Mouse (Mus musculus) testis, postnatal 10 days (tissue): Measurements from ENCODE around the gene B4gat1.
A peak's percentile ranks its signal among the peaks of the same experiment; 100 is the strongest.

Source experiments
- DNase-seq: peaks from one replicate; pipeline ENCODE4 v3.0.0; 2021; ENCODE audit warnings: low spot score

B4gat1 gene

GRCm38 (mm10) chr19:5060365-5061330, 22.0 kb downstream of the B4gat1 start:
- DNase-seq: peak; percentile 63

GRCm38 (mm10) chr19:5062041-5062440, 23.4 kb downstream of the B4gat1 start:
- DNase-seq: no peak

GRCm38 (mm10) chr19:5062446-5062845, 23.8 kb downstream of the B4gat1 start:
- DNase-seq: peak; percentile 67

- peak; percentile 67 for DNase-seq
Observed at GRCm38 (mm10) chr19:5065104-5065503, 26.5 kb downstream of the B4gat1 start.

GRCm38 (mm10) chr19:5067040-5067799, 28.6 kb downstream of the B4gat1 start:
- peak; percentile 46 for DNase-seq

- peak; percentile 86 for DNase-seq
Observed at GRCm38 (mm10) chr19:5067867-5068569, 29.4 kb downstream of the B4gat1 start, which contains the start of gene Cd248. Gene Cd248, plus strand, starts transcription at chr19:5068078.

GRCm38 (mm10) chr19:5068570-5069234, 30.1 kb downstream of the B4gat1 start:
- DNase-seq: peak; percentile 69

- DNase-seq: no peak
Observed at GRCm38 (mm10) chr19:5069486-5069885, 30.9 kb downstream of the B4gat1 start.

GRCm38 (mm10) chr19:5069978-5070377, 31.4 kb downstream of the B4gat1 start:
- DNase-seq: no peak

- DNase-seq: no peak
Observed at GRCm38 (mm10) chr19:5071077-5071476, 32.5 kb downstream of the B4gat1 start.

GRCm38 (mm10) chr19:5071545-5072369, 33.1 kb downstream of the B4gat1 start:
- peak; percentile 85 for DNase-seq

- DNase-seq: no peak
Observed at GRCm38 (mm10) chr19:5072389-5073019, 33.9 kb downstream of the B4gat1 start.

GRCm38 (mm10) chr19:5073028-5073427, 34.4 kb downstream of the B4gat1 start:
- peak; percentile 84 for DNase-seq

GRCm38 (mm10) chr19:5073518-5073917, 34.9 kb downstream of the B4gat1 start:
- no peak for DNase-seq

- DNase-seq: no peak
Observed at GRCm38 (mm10) chr19:5079279-5079678, 40.7 kb downstream of the B4gat1 start.

GRCm38 (mm10) chr19:5082005-5082404, 43.4 kb downstream of the B4gat1 start:
- no peak for DNase-seq

GRCm38 (mm10) chr19:5082596-5082995, 44.0 kb downstream of the B4gat1 start:
- no peak for DNase-seq

- DNase-seq: no peak
Observed at GRCm38 (mm10) chr19:5083961-5084833, 45.6 kb downstream of the B4gat1 start.

GRCm38 (mm10) chr19:5084834-5085144, 46.2 kb downstream of the B4gat1 start:
- peak; percentile 36 for DNase-seq
